Mouse (Mus musculus) hindbrain, postnatal 0 days (tissue): ENCODE measurements at regions not wholly inside any gene's neighbourhood (a gene's known extent, or its start where the extent isn't known, plus 50 kb on each side); places are given as distances from the start of the nearest gene placed in this dataset.

Experiments used
- ATAC-seq: fragments of 200-750 bp; cut with Nextera tagmentation; 2 replicates; pipeline ENCODE4 v1.8.0; 2017; ENCODE audit warnings: mild to moderate bottlenecking, moderate TSS enrichment, moderate library complexity
- DNase-seq: peaks from one replicate; pipeline ENCODE4 v3.0.0-alpha.2; 2015; ENCODE audit warnings: low spot score
- H3K27ac ChIP-seq: fragments of 300-500 bp; sonication (generic); 2 replicates; pipeline ENCODE4 v1.5.1; 2014; ENCODE audit warnings: mild to moderate bottlenecking
- H3K27me3 ChIP-seq: fragments of 300-500 bp; sonication (generic); 2 replicates; pipeline ENCODE4 v1.6.1; 2014; ENCODE audit warnings: low read length, mixed read lengths; ENCODE audit not compliant: insufficient read depth
- H3K36me3 ChIP-seq: fragments of 300-500 bp; sonication (generic); 2 replicates; pipeline ENCODE4 v1.6.1; 2014; ENCODE audit warnings: low read length, mixed read lengths; ENCODE audit not compliant: insufficient read depth
- H3K4me1 ChIP-seq: fragments of 300-500 bp; sonication (generic); 2 replicates; pipeline ENCODE4 v1.6.1; 2014; ENCODE audit warnings: antibody characterized with exemption, low read length, mixed read lengths; ENCODE audit not compliant: insufficient read depth
- H3K4me2 ChIP-seq: fragments of 300-500 bp; sonication (generic); 2 replicates; pipeline ENCODE4 v1.6.1; 2014; ENCODE audit warnings: low read depth, mild to moderate bottlenecking, low read length, moderate library complexity, mixed read lengths
- H3K4me3 ChIP-seq: fragments of 300-500 bp; sonication (generic); 2 replicates; pipeline ENCODE4 v1.5.1; 2014; ENCODE audit warnings: low read length
- H3K9ac ChIP-seq: fragments of 300-500 bp; sonication (generic); replicated peaks from 2 replicates; pipeline ENCODE4 v1.6.1; 2014; ENCODE audit warnings: mild to moderate bottlenecking, low read length, moderate library complexity, mixed read lengths
- H3K9me3 ChIP-seq: fragments of 300-500 bp; sonication (generic); 2 replicates; pipeline ENCODE4 v1.6.1; 2016; ENCODE audit warnings: low read length, mixed read lengths
- CTCF ChIP-seq: IDR thresholded peaks from 2 replicates; pipeline ENCODE4 v1.5.1; 2016; ENCODE audit warnings: antibody characterized with exemption, control low read depth, low read depth
- WGBS: fragments of 180-500 bp; shearing (Covaris S2); extraction: QIAGEN DNeasy Blood & Tissue Kit; methylation state at CpG from one replicate; pipeline ENCODE4 v1.1.7; 2014; 5-methylcytosine and 5-hydroxymethylcytosine counted together

DNA sequence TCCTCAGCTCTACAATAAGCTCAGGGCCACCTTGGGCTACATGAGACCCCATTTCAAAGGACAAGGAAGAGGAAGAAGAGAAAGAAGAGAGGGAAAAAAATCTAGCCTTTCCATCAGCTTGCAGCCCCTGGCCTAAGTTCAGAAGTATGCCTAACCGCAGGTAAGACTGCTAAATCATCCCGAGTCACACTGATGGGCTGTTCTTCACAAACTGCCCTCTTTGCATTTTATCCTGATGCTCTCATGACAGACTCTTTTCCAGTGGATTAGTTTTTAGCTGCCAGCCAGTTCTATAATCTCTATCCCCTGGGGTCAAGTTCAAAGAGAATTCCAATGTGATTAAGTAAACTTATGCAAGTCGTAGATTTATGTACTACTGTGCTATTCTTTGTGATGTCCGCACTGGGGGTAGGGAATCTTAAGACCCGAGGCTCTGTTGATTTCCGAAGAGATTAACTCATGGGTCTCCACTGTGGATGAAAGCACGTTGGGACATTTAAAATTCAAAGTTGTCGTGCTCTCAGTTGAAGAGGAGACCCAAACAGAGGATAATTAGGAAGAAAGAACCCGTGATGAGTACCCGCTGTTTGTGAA lies 70.4 kb upstream of the Cacul1 start:
- ATAC-seq: no peak
- H3K4me1 ChIP-seq: no peaks in the 10 kb centered on the region
- H3K27ac ChIP-seq: no peak overlapping the region
- H3K27me3 ChIP-seq: no peaks in the 10 kb centered on the region
- no peak overlapping the region for H3K9ac ChIP-seq
- DNase-seq: no peak
- H3K4me3 ChIP-seq: no peak overlapping the region
- WGBS: 19% methylated on average over 10 of the region's 10 CpGs
- no peak for TF ChIP-seq CTCF
- no peaks in the 10 kb centered on the region for H3K36me3 ChIP-seq
- H3K9me3 ChIP-seq: no peaks in the 10 kb centered on the region
- H3K4me2 ChIP-seq: no peak overlapping the region

DNA sequence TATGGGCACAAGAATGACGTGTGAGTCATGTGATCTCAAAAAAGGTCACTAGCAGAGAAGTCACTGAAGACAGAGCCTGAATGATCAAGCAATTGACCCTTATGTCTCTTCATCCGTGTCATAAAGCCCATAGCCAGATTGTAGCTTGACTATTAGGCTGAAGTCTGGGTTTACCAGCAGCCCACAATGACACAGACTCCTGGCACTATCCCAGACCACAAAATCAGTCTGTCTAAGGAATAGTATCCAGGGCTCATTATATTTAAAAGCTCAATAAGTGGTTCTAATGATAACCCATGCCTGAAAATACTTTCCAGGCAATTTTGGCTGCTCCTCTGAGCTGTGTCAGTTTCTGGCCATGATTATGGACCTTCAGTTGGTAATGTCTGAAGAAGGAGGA lies 59.2 kb upstream of the Cacul1 start:
- no peak overlapping the region for H3K4me3 ChIP-seq
- TF ChIP-seq CTCF: no peak
- DNase-seq (no peak), ATAC-seq (no peak)
- H3K4me1 ChIP-seq: no peaks in the 10 kb centered on the region
- no peak overlapping the region for H3K4me2 ChIP-seq
- 63% methylated on average over 2 of the region's 2 CpGs for WGBS
- H3K9me3 ChIP-seq: no peaks in the 10 kb centered on the region
- no peak overlapping the region for H3K27ac ChIP-seq
- H3K9ac ChIP-seq: no peak overlapping the region
- H3K36me3 ChIP-seq: no peaks in the 10 kb centered on the region
- no peaks in the 10 kb centered on the region for H3K27me3 ChIP-seq
